Mouse (Mus musculus): ENCODE data around the gene Sgca. TPM values are rescaled to one million over a fixed set of nuclear protein-coding genes. Genes with fewer than 3 reads are reported as not detected.

Sgca gene
- polyA plus RNA-seq, 1 experiment from 2014 or later: not detected

- H3K27ac ChIP-seq (ENCODE audit: low read depth): peak overlapping the region; percentile 96
- TF ChIP-seq CTCF (IDR thresholded peaks at IDR 0.05; ENCODE audit: low read depth): no peak
- peaks cover 22% of the 10 kb centered on the region; the same call in 1 of the 2 replicates for H3K4me1 ChIP-seq (ENCODE audit: insufficient read depth)
- H3K4me3 ChIP-seq (ENCODE audit: low read depth, low read length): peak overlapping the region; percentile 72
- WGBS: 24% methylated on average over 15 of the region's 15 CpGs
- H3K4me2 ChIP-seq: peak overlapping the region; percentile 87
- no peaks in the 10 kb centered on the region for H3K27me3 ChIP-seq (ENCODE audit: insufficient read depth, low read length)
- no peaks in the 10 kb centered on the region for H3K9me3 ChIP-seq (ENCODE audit: low read depth, low read length)
- DNase-seq (peak; percentile 71), ATAC-seq (ENCODE audit: insufficient read depth) (peak; percentile 50)
- peak overlapping the region; percentile 91 for H3K9ac ChIP-seq
- peaks cover 21% of the 10 kb centered on the region for H3K36me3 ChIP-seq (ENCODE audit: insufficient read depth)
Observed at GRCm38 (mm10) chr11:95008661-95009628, 32.8 kb upstream of the Sgca start.

GRCm38 (mm10) chr11:95007418-95007817 is 31.3 kb upstream of the Sgca start:
- Histone ChIP-seq H3K9me3 (ENCODE audit: low read depth, low read length) (no peaks in the 10 kb centered on the region), H3K4me2 (peak overlapping the region; percentile 76), H3K27ac (ENCODE audit: low read depth) (no peak overlapping the region), H3K36me3 (ENCODE audit: insufficient read depth) (peaks cover 36% of the 10 kb centered on the region), H3K4me3 (ENCODE audit: low read depth, low read length) (no peak overlapping the region), H3K4me1 (ENCODE audit: insufficient read depth) (peaks cover 22% of the 10 kb centered on the region; the same call in 1 of the 2 replicates), H3K27me3 (ENCODE audit: insufficient read depth, low read length) (no peaks in the 10 kb centered on the region), H3K9ac (no peak overlapping the region)
- no peak for DNase-seq
- no peak for TF ChIP-seq CTCF (IDR thresholded peaks at IDR 0.05; ENCODE audit: low read depth)
- WGBS: 51% methylated on average over 3 of the region's 3 CpGs
- ATAC-seq (ENCODE audit: insufficient read depth): no peak

- Histone ChIP-seq H3K9ac (peak overlapping the region; percentile 53), H3K36me3 (ENCODE audit: insufficient read depth) (peaks cover 44% of the 10 kb centered on the region), H3K4me3 (ENCODE audit: low read depth, low read length) (peak overlapping the region; percentile 39), H3K9me3 (ENCODE audit: low read depth, low read length) (no peaks in the 10 kb centered on the region), H3K27me3 (ENCODE audit: insufficient read depth, low read length) (no peaks in the 10 kb centered on the region), H3K27ac (ENCODE audit: low read depth) (peak overlapping the region; percentile 71), H3K4me1 (ENCODE audit: insufficient read depth) (peaks cover 18% of the 10 kb centered on the region; the same call in 1 of the 2 replicates), H3K4me2 (peak overlapping the region; percentile 76)
- peak; percentile 93 for DNase-seq
- ATAC-seq (ENCODE audit: insufficient read depth): peak; percentile 40
- under 1% methylated on average over 27 of the region's 27 CpGs for WGBS
- 0 out of 2 replicates have a peak, but pooled peaks have one; percentile 7 for TF ChIP-seq CTCF (IDR thresholded peaks at IDR 0.05; ENCODE audit: low read depth)
Observed at GRCm38 (mm10) chr11:95006525-95007219, 30.5 kb upstream of the Sgca start.

- peak overlapping the region; percentile 39; the same call in 1 of the 2 replicates for H3K4me3 ChIP-seq (ENCODE audit: low read depth, low read length)
- no peaks in the 10 kb centered on the region for H3K9me3 ChIP-seq (ENCODE audit: low read depth, low read length)
- peak overlapping the region; percentile 76 for H3K4me2 ChIP-seq
- H3K27me3 ChIP-seq (ENCODE audit: insufficient read depth, low read length): no peaks in the 10 kb centered on the region
- DNase-seq (peak; percentile 30), ATAC-seq (ENCODE audit: insufficient read depth) (no peak)
- H3K27ac ChIP-seq (ENCODE audit: low read depth): peak overlapping the region; percentile 71
- peak overlapping the region; percentile 53; the same call in 1 of the 2 replicates for H3K9ac ChIP-seq
- no peak for TF ChIP-seq CTCF (IDR thresholded peaks at IDR 0.05; ENCODE audit: low read depth)
- peaks cover 16% of the 10 kb centered on the region; the same call in 1 of the 2 replicates for H3K4me1 ChIP-seq (ENCODE audit: insufficient read depth)
- WGBS: 40% methylated on average over 4 of the region's 4 CpGs
- peaks cover 49% of the 10 kb centered on the region for H3K36me3 ChIP-seq (ENCODE audit: insufficient read depth)
Observed at GRCm38 (mm10) chr11:95006038-95006437, 29.9 kb upstream of the Sgca start.

GRCm38 (mm10) chr11:95004937-95005198 is 28.7 kb upstream of the Sgca start:
- 58% methylated on average over 6 of the region's 6 CpGs for WGBS
- H3K9me3 ChIP-seq (ENCODE audit: low read depth, low read length): no peaks in the 10 kb centered on the region
- H3K27ac ChIP-seq (ENCODE audit: low read depth): no peak overlapping the region
- no peak for DNase-seq
- H3K4me1 ChIP-seq (ENCODE audit: insufficient read depth): peaks cover 16% of the 10 kb centered on the region; the same call in 1 of the 2 replicates
- no peaks in the 10 kb centered on the region for H3K27me3 ChIP-seq (ENCODE audit: insufficient read depth, low read length)
- no peak overlapping the region for H3K4me3 ChIP-seq (ENCODE audit: low read depth, low read length)
- H3K36me3 ChIP-seq (ENCODE audit: insufficient read depth): peaks cover 61% of the 10 kb centered on the region
- ATAC-seq (ENCODE audit: insufficient read depth): no peak
- H3K4me2 ChIP-seq: no peak overlapping the region
- no peak for TF ChIP-seq CTCF (IDR thresholded peaks at IDR 0.05; ENCODE audit: low read depth)
- H3K9ac ChIP-seq: no peak overlapping the region

- WGBS: 75% methylated on average over 12 of the region's 12 CpGs
- Histone ChIP-seq H3K4me3 (ENCODE audit: low read depth, low read length) (no peak overlapping the region), H3K27me3 (ENCODE audit: insufficient read depth, low read length) (no peaks in the 10 kb centered on the region), H3K4me1 (ENCODE audit: insufficient read depth) (peaks cover 16% of the 10 kb centered on the region; the same call in 1 of the 2 replicates), H3K9ac (no peak overlapping the region), H3K4me2 (no peak overlapping the region), H3K36me3 (ENCODE audit: insufficient read depth) (peaks cover 66% of the 10 kb centered on the region), H3K9me3 (ENCODE audit: low read depth, low read length) (no peaks in the 10 kb centered on the region), H3K27ac (ENCODE audit: low read depth) (no peak overlapping the region)
- ATAC-seq (ENCODE audit: insufficient read depth) (no peak), DNase-seq (no peak)
- TF ChIP-seq CTCF (IDR thresholded peaks at IDR 0.05; ENCODE audit: low read depth): no peak
Observed at GRCm38 (mm10) chr11:95004136-95004936, 28.2 kb upstream of the Sgca start.
